Mouse (Mus musculus) spleen, postnatal 10 days (tissue): ENCODE data around the gene Rom1.
A peak's percentile ranks its signal among the peaks of the same experiment; 100 is the strongest.
"Not testable (repeated sequence)": the region's sequence is repeated elsewhere in the genome, so short reads cannot be mapped to it uniquely, and the experiment has no call there.

ENCODE experiments used
- DNase-seq, 2 experiments: peaks; one replicate each; pipeline ENCODE4 v3.0.0; 2021 to 2022; ENCODE audit warnings: low spot score in 2 of 2

Gene Rom1

DNA sequence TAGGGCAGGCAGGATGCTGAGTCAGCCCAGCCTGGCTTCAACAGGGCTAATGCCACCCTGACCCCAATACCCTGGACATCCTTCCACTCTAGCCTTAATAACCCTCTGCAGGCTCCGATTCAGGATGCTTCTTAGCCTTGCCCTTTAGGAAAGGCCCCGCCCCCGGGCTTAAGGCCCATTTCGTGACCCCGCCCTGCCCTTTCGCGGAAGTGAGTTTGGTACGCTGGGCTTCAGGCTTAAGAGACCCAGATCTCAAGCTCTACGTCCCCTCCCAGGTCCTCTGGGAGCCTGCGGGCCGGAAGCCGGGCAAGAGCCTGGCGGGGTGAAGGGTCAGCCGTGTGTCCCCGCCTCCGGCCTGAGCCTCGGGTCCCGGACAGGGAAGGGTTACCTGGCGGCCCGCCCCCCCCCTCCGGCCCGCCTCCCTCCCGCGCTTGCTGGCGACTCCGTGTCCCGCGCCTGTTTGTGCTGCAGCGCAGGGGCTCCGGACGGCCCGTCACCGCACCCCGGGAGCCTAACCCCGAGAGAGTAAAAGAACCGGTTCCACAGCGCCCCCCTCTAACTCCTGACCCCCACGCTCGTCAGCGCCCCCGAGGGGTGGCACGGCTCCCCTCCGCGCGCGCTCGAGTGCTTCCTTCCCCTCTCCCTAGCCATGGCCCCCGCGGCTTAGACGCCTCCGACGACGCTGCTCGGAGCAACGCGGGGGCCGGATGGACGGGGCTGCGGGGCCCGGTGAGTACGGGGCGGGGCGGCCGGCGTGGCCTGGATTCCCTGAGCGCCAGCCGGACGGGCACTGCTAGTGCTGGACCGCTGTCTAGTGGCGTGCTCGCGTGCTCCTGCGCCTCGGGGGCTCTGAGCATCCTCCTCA, at the start of gene Rom1, which contains the start of gene Eml3:
TSS of gene Rom1 (minus strand) at position 133 of the 865 bp plus-strand sequence.
TSS of gene Eml3 (plus strand) at position 329 of the 865 bp plus-strand sequence.
- peak; percentile 88 to 91 for DNase-seq

DNA sequence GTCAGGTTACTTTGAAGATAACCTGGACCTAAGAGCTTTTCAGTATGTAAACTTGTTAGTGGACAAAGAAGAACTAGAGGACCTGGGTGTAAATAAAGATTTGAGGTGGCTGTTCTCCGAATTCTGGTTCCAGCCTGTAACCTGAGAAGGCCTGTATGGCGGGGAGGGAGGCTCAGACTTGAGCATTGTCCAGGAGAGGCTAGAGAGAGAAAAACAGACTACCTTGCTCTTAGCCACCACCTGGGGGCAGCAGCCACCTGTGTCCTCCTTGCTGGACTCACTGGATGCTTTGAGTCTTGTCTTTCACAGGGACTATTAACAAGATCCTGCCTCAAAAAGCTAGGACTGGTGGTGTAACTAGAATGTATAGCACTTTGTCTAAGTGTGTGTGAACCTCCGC, 47.4 kb upstream of the Rom1 start:
- peak; percentile 22 to 63 for DNase-seq

DNA sequence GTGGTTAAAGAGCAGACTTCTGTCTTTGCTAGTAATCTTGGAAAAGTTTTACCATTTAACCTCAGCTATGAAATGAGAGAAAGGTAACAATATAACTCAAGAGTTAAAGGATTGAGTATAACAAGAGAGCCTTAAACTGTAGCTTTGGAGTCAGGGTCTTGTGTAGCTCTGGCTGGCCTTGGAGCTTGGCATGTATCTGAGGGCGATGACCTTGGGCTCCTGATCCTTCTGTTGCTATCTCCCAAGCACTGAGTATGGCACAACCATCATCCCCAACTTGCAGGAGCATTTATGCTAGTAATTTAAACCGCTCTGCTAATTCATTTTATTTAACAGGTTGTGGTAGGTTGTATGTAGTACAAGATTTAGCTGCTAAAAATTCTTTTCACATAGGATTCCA, 46.3 kb upstream of the Rom1 start:
- DNase-seq = no peak

DNA sequence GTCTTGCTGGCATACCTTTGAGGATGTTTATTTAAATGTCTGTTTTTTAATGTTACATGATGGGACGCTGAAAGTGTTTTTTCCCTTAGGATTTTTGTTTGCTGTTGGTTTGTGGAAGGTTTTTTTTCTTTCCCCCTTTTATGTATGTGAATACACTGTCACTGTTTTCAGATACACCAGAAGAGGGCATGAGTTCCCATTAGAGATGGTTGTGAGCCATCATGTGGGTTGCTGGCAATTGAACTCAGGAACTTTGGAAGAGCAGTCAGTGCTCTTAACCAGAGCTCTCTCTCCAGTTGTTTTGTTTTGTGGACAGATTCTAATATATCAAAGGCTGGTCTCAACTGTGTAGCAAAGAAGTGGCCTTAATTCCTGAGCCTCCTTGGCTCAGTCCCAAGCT, 45.5 kb upstream of the Rom1 start:
- no peak for DNase-seq

DNA sequence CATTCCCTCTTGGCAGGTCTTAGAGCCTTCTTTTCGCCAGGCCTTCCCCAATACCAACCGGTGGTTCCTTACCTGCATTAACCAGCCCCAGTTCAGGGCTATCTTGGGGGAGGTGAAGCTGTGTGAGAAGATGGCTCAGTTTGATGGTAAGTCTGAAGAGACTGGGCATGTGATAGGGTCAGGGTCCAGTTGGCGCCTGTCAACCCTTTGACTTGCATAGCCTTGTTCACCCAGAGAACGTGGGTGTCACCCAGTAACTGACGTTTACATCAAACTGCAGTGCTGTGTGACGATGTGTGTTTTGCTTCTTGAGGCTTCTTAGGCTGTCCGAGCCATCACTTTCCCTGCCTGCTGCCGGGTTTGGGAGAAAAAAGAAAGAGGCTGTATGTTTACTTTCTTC, 43.3 kb upstream of the Rom1 start:
- DNase-seq = not testable (repeated sequence)

DNA sequence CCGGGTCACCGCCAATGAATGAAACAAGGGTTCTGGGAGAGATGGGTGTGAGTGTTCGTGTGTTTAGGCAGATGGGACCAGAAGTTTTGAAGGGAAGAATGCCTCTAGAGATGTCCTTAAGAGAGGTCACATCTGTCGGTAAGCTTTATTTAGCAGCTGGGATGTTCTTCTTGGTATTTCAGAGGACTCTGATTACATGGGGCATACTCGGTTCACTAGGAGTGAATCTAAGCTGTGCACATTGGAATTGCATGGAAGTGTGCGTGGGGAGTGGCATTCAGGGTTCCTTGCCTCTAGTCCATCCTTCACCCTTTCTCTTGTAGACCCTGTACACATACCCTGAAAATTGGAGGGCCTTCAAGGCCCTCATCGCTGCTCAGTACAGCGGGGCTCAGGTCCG, 38.7 kb upstream of the Rom1 start:
- DNase-seq = peak in 1 of 2 experiments; percentile 5

DNA sequence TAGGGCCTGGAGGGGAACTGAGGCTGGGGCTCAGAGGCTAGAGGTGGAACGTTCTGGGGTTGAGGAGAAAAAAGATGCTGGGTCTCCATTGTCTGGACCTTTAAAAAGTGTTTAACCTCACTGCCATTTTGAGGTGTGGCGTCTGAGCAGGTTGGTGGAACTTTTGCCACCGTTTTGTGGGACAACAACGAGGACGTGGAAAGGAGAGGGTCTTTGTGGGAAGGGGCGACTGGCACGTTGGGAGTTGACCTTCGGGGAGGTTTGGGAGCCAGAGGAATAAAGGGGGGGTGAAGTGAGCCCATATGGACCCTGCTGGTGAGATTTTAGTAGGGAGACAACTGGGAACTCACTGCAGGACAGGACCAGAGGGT, 38.2 kb upstream of the Rom1 start:
- no peak for DNase-seq

DNA sequence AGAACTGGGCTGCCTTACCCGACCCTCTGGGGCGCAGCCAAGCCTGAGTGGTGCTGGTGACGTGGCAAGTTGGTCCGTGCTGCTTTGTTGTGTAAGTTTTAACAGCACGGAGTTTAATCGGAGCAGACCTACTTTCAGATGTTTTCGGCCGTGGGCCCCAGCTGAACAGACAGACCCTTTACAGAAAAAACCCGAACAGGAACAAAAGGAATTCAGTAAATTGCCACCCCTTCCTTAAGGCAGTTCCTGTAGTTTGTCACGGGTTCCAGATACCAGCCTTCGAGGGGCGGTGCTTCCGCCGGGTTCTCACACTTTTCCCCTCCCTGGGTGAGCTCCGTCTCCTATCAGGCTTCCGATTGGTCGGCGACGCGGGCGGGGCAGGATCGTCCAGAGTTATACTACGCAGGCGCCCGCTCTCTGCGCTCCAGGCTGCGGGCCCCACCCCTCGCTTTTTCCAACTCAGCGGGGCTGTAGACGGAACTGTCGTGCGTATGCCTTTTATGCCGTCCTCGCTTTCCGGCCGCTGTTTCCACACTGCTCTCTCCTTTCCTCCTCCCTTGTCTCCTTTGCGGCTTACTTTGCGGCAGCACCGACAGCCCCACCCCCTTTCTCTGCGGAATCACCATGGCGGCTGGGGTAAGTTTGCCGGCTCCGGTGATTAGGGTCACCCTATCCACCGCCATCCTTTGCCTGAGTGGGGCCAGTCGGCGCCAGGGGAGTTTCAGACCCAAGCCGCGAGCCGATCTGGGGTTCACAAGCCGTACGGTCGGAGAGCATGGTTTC, 37.6 kb upstream of the Rom1 start, which contains the start of gene Eef1g:
TSS of gene Eef1g (plus strand) at position 452 of the 783 bp plus-strand sequence.
- peak; percentile 90 to 99 for DNase-seq

DNA sequence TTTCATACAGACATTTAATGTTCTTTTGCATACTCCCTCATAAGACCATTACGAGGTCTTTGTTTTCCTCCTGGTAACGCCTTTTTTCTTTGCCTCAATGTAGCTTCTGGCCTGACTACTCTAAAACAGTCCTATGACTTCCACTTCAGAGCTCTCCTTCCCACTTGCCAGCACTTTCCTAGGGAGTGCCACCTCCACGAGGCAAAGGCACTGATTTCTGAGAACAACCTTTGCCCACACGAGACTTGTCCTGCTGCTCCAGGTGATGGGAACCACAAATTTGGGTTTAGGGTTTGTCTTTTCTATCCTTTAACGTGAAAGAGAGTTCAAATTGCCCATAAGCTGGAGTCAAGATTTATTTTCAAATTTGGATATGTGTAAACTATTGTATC, 37.0 kb upstream of the Rom1 start:
- DNase-seq = no peak

DNA sequence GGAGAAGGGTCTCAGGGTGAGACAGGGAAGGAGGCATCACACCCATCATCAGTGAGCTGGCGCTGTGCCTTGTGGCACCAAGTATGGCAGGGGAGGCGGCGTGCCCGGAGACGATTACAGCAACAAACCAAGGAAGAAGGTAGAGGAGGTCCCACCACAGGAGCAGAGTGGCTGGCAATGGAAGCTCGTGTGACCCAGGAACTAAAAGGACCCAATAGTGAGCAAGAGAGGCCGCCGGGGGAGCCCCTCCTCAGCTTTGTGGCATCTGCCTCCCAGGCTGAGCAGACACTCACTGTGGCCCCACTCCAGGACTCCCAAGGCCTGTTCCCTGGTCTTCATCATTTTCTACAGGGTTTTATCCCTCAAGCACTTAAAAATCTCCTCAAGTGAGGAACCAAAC, 36.6 kb upstream of the Rom1 start:
- DNase-seq = peak in 1 of 2 experiments; percentile 10

DNA sequence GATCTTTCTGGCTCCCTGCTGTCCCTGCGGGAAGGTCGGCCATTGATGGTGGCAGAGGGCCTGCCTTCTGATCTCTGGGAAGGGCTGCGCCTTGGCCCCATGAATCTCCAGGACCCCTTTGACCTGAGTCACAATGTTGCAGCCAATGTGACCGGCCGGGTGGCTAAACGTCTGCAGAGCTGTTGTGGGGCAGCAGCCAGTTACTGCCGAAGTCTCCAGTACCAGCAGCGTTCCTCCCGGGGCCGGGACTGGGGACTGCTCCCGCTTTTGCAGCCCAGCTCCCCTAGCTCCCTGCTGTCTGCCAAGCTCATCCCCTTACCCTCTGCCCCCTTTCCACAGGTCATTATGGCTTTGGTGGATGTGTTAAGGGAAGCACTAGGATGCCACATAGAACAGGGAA, 35.9 kb upstream of the Rom1 start:
- DNase-seq = peak in 1 of 2 experiments; percentile 5

DNA sequence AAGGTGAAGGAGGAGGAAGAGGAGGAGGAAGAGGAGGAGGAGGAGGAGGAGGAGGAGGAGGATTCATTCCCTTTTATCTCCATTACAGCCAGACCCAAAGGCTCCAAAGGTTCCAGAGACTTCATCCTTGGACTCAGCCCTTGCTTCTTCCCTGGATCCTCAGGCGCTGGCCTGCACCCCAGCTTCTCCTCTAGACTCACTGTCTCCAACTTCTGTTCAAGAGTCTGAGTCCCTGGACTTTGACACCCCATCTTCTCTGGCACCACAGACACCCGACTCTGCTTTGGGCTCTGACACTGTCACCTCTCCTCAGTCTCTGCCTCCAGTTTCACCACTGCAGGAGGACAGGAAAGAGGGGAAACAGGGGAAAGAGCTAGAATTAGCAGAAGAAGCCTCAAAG, 33.1 kb upstream of the Rom1 start:
- no peak for DNase-seq

DNA sequence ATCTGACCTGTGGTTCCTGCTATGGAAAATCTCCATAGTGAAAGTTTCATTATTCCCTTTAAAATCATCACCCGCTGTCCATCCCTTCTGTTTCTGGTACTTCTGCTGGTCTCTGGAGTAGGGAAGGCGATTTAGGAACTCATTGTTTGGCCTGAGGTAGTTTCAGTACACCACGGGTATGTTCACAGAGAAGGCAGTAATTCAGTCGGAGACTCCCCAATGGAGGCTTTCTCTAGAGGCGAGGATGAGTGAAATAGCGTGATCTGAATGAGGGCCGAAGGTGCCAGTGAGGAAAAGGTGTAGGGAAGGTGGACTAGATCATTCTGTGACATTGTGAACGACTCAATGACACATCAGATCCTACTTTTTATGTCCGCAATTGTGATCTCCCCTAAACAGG, 25.0 kb upstream of the Rom1 start:
- DNase-seq = no peak

DNA sequence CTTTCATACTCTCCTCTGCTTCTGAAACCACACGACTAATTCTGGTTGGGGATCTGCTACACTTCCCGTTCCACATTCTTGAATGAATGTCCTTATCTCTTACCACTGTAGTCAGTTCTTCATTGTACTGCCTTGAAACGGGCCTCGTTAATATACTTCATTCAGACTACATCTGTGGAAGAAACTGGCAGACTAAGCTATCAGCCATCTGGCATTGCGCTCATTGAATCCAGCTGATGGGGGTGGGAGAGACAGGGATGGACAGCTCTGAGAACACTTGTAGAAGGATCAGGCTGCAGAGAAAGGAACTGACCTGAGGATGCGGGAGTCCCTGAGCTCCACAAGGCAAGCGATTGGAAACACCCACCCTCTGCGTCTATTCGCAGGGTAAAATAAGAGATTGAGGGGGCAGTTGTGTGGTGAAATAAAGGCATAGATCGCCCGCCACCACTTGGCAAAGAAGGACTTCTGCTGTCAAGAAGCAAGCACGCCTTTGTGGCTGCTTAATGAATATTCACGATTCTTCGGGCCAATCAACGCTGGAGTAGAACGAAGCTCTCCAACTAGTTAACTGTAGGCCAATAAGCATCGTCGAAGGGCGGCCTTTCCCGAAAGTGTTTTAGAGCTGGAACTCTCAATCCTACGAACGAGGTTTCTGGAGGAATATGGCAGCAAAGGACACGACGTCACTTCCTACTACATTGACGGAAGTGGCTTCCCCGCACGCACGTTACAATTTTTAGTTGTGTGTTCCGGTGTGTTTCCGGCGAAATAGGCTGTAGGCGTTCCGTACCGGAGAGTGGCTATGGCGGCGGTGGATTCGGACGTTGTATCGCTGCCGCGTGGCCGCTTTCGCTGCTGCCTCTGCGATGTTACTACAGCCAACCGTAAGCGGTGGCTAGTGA, 24.2 kb upstream of the Rom1 start, which contains the start of gene Tut1:
TSS of gene Tut1 (plus strand) at position 713 of the 905 bp plus-strand sequence.
- peak; percentile 87 to 88 for DNase-seq

DNA sequence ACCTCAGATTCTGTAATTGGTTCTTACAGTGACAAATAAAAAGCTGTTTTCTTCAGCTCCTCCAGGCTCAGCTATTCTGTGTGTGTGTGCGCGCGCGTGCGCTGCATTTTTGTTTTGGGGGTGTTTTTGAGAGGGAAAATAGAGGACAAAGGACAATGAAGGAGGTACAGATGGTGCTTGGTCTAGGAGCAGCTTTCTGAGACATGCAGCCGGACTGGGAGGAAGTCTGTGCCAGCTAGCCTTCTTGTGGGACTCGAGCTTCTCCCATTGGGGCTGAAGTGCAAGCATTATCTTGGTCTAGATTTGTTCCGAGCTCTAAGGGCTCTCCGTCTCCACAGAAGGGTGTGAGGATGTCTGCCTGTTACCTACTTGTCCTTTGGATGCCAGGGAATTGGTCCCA, 23.1 kb upstream of the Rom1 start:
- no peak for DNase-seq

DNA sequence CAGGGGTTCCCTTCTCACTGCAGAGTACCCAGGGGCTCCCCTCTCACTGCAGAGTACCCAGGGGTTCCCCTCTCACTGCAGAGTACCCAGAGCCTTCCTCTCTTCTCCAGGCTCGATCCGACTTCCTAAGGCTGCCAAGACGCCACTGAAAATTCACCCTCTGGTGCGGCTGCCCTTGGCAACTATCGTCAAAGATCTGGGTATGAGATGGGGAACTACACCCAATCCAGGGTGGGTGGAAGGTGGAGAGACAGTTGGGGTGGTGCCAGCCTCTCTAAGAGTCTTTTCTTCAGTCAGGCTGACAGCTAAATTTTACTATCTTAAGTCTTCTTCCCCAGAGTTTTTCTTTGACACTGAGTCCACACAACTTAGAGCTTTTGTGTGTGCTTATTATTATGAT, 21.0 kb upstream of the Rom1 start:
- no peak for DNase-seq

DNA sequence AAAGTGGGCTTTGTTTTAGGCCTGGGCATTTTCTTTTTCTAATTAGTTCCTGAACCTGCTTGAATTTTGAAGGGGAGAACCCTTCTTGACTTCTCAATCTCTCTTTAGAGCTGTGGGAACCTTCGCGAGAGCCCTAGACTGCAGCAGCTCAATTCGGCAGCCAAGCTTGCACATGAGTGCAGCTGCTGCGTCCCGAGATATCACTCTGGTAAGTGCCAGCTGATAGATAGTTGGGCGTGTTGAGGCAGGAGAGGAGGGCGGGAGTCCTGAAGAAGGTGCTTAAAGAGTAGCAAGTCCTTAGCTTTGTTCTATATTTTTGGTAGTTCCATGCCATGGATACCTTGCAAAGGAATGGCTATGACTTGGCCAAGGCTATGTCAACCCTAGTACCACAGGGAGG, 17.8 kb upstream of the Rom1 start:
- no peak for DNase-seq

DNA sequence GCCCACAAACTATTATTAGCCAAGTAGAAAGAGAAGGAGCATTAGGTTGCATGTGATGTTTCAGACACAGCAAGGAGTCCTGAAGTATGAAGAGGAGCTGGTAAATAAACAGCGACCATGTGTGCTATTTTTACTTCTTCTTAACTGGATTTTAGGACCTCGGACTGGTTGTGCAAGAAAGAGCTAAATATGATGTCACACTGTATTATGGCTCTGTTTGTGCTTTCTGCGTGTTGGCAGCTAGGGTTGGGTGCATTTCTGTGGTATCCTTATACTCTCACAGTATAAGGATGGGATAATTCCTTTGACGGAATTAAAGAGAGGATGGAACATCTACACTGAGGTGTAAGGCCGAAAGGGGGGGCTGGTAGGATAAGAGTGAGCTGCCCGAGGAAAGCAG, 16.1 kb upstream of the Rom1 start:
- DNase-seq = no peak

DNA sequence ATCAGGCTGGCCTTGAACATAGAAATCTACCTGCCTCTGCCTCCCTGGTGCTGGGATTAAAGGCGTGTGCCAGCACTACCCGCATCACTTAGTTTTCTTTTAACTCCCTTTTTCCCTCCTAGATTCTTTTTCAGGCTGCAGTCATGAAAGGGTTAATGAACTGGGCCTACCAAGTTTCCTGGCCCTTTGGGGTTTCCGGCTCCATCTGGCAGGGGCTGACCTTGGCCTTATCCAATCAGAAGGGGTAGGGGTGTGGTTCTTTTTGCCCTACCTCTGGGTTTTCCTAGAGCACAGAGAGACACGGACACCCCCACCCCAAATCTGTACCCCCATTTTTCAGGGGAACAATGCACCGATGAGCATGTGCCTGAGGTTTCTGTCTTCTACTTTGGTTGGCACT, 15.6 kb upstream of the Rom1 start:
- DNase-seq = peak; percentile 48 to 83

DNA sequence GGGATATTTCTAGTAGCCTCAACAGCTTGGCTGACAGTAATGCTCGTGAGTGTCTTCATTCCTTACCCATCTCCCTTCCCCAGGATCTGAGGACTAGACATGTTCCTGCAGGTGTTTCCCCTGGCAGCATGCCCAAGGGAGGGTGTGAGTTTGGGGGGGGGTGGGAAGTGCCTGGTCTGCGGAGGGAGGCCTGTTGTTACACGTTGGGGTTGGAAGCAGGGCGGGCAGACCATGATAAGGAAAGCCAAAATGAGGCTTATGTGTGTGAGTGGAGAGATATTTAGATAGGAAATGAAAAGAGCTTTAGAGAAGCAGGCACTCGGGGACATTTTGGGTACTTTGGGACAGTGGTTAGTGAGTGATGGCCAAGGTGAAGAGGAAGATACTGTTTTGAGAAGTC, 14.9 kb upstream of the Rom1 start:
- DNase-seq = peak in 1 of 2 experiments; percentile 31

DNA sequence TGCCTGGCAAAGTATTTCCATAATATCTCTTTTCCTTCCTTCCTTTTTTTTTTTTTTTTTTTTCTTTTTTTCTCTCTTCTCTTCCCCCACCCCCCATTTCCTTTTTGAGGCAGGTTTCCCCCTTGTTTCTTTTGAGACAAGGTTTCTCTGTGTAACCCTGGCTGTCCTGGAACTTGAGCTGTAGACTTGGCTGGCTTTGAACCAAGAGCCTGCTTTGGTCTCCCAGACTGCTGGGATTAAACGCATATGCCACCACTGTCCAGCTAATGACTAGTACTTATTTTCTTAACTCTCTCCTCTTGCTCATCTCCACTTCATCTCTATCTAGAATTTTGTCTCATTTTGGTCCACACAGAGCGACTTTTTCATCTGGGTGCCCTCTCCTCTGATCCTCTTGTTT, 13.9 kb upstream of the Rom1 start:
- DNase-seq = no peak
